Mouse (Mus musculus): ENCODE data around the gene Gm44511. TPM values are rescaled to one million over a fixed set of nuclear protein-coding genes. Genes with fewer than 3 reads are reported as not detected.
"Not testable (repeated sequence)": the region's sequence is repeated elsewhere in the genome, so short reads cannot be mapped to it uniquely, and the experiment has no call there.

Gm44511 gene
- polyA plus RNA-seq, 1 experiment from 2014 or later: not detected

DNA sequence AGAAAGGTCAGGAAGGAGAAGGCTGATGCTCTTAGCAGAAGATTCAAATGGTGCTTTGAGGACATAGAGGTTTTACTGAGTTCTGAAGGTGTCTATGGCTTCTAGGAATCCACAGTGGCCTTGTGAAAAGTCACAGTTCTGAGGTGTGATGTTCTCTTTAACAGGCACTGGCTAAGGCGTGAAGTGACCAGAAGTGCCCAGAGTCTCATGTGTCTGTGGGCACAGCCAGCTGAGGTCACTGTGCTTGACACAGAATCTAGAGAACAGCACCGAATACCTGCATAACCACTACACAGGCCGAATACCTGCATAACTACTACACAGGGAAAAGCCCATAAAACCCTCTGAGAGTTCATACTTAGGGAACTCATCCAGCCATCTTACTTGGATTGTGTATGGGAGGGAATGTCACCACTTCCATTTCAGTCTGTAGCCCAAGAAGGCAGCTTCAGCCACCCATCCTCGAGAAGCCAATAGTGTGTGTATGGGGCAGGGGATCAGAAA, 35.6 kb downstream of the Gm44511 start:
- H3K27ac ChIP-seq; H3K4me3 ChIP-seq; H3K9me3 ChIP-seq; H3K27me3 ChIP-seq (ENCODE audit: insufficient read depth, poor library complexity, severe bottlenecking); DNase-seq (ENCODE audit: low spot score); H3K36me3 ChIP-seq; H3K4me1 ChIP-seq: not testable (repeated sequence)
- 71% methylated on average over 4 of the region's 4 CpGs for WGBS

DNA sequence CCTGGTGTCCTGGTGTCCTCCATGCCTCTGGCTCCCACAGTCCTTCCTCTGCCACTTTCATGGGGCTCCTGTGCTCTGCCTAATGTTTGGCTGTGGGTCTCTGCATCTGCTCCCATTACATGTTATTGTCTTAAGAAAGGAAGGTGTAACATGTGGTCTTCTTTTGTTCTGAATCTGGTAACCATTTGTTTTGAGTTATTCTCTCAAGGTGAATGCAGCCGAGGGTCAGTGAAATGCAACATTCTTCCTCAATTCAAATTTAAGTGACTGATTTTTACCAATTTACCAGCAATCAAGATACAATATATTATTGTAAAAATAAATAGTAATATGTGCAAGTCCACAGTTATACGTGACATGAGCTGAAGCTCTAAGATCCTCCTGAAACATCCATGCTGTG, 37.0 kb downstream of the Gm44511 start, which contains the start of gene Klrb1c:
Gene Klrb1c (minus strand): TSS at position 101 of the 400 bp plus-strand sequence.
- 84% methylated on average over 2 of the region's 2 CpGs for WGBS
- H3K36me3 ChIP-seq: no peaks in the 10 kb centered on the region

DNA sequence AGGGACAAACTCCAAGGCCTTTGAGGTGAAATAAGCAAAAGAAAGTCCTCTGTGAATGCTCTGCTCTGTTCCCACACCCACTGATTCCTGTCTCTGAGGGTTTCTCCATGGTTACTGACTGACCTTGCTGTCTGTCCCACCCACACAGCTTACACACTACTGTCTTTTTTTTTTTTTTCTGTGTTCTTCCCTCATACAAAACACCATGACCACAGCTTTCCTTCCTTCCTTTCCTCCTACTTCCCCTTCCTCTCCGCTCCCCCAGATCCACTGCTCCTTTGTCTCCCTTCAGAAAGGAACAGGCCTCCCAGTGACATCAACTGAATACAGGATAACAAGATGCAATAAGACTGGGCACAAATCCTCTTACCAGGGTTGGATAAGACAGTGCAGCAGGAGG, 37.6 kb downstream of the Gm44511 start:
- Histone ChIP-seq H3K9me3 (no peaks in the 10 kb centered on the region), H3K27me3 (ENCODE audit: insufficient read depth, poor library complexity, severe bottlenecking) (peaks cover 3% of the 10 kb centered on the region; the same call in 1 of the 2 replicates), H3K27ac (no peak overlapping the region), H3K4me1 (no peaks in the 10 kb centered on the region; the same call in 1 of the 2 replicates), H3K4me3 (no peak overlapping the region), H3K36me3 (no peaks in the 10 kb centered on the region)
- WGBS: 93% methylated on average over 1 of the region's 1 CpGs
- DNase-seq (ENCODE audit: low spot score): no peak

More for the DNA sequence above, 37.0 kb downstream of the Gm44511 start, which contains the start of gene Klrb1c:
- Histone ChIP-seq H3K4me1 (no peaks in the 10 kb centered on the region; the same call in 1 of the 2 replicates), H3K27me3 (ENCODE audit: insufficient read depth, poor library complexity, severe bottlenecking) (peaks cover 3% of the 10 kb centered on the region; the same call in 1 of the 2 replicates), H3K4me3 (no peak within 1 kb of the TSS), H3K9me3 (no peaks in the 10 kb centered on the region), H3K27ac (no peak within 1 kb of the TSS)
- no peak for DNase-seq (ENCODE audit: low spot score)

DNA sequence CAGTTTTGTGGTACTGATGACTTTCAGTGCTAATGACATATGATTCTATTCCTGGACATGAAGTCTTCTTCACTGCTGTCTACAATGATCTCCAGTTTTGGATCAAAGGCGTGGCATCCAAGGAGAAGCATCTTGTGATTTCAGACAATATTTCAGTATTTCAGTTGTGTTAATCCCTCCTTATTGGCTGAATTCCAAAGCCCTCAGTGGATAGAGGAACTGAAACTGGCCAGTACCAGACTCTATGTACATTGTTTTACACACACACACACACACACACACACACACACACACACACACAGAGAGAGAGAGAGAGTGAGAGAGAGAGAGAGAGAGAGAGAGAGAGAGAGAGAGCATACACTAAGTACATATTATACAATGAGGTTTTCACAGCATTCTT, 39.7 kb downstream of the Gm44511 start:
- 82% methylated on average over 1 of the region's 1 CpGs for WGBS
- not testable (repeated sequence) for H3K27ac ChIP-seq; H3K4me3 ChIP-seq; DNase-seq (ENCODE audit: low spot score); H3K36me3 ChIP-seq; H3K27me3 ChIP-seq (ENCODE audit: insufficient read depth, poor library complexity, severe bottlenecking); H3K9me3 ChIP-seq; H3K4me1 ChIP-seq

DNA sequence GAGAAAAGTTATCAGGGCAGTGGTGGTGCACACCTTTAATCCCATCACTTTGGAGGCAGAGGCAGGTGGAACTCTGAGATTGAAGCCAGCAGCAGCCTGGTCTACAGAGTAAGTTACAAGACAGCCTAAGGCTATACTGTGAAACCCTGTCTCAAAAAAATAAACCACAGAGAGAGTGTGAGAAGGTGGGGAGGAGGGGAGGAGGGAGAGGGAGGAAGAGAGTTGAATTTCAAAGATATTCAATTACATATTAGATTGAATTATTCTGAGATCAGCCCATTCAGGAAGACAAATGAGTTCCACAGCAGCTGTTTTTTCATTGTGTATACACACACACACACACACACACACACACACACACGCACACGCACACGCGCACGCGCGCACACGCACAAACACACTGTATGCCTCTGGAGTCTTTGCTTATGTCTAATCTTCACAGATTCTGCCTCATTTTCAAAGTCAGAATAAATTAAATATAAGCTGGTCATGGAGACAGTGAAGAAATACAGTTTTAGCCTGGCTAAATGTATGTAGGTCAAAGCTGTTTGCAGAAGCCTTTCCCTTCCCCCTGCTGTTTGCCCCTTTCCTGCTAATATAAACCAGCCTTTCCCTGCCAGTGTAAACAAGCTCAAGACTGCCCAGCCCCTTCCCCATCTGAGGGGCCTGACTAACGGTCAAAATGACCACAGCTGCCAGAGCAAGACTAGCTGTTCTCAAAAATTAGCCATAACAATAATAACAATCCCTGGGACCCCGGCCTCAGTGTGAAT, 56.4 kb downstream of the Gm44511 start:
- no peaks in the 10 kb centered on the region for H3K27me3 ChIP-seq (ENCODE audit: insufficient read depth, poor library complexity, severe bottlenecking)
- H3K36me3 ChIP-seq: no peaks in the 10 kb centered on the region
- H3K4me1 ChIP-seq: 0 out of 2 replicates have a peak, but pooled peaks cover 3% of the 10 kb centered on the region
- 0 out of 2 replicates have a peak, but pooled peaks cover 4% of the 10 kb centered on the region for H3K9me3 ChIP-seq
- no peak overlapping the region for H3K4me3 ChIP-seq
- DNase-seq (ENCODE audit: low spot score): no peak
- 80% methylated on average over 10 of the region's 10 CpGs for WGBS
- no peak overlapping the region for H3K27ac ChIP-seq

DNA sequence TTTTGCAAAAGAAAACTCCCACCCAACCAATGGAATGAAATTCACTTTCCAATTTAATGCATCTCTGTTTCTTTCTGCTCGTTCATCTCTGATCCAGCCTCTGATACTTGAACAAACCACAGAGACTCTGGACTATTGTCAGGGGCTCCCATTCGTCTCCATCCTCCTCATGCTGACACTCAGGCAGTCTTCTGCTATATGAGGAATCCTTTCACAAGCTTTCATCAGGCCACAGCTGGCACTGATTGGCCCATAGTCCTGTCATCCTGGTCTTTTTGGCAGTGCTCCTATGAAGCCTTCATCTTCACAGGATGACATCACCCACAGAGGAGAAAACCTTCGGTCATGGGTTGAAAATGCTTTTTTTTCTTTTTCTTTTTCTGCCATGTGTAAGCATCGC, 58.1 kb downstream of the Gm44511 start:
- no peak for DNase-seq (ENCODE audit: low spot score)
- 71% methylated on average over 4 of the region's 4 CpGs for WGBS
- Histone ChIP-seq H3K4me1 (0 out of 2 replicates have a peak, but pooled peaks cover 3% of the 10 kb centered on the region), H3K36me3 (no peaks in the 10 kb centered on the region), H3K4me3 (no peak overlapping the region), H3K27ac (no peak overlapping the region), H3K27me3 (ENCODE audit: insufficient read depth, poor library complexity, severe bottlenecking) (no peaks in the 10 kb centered on the region), H3K9me3 (0 out of 2 replicates have a peak, but pooled peaks cover 2% of the 10 kb centered on the region)

DNA sequence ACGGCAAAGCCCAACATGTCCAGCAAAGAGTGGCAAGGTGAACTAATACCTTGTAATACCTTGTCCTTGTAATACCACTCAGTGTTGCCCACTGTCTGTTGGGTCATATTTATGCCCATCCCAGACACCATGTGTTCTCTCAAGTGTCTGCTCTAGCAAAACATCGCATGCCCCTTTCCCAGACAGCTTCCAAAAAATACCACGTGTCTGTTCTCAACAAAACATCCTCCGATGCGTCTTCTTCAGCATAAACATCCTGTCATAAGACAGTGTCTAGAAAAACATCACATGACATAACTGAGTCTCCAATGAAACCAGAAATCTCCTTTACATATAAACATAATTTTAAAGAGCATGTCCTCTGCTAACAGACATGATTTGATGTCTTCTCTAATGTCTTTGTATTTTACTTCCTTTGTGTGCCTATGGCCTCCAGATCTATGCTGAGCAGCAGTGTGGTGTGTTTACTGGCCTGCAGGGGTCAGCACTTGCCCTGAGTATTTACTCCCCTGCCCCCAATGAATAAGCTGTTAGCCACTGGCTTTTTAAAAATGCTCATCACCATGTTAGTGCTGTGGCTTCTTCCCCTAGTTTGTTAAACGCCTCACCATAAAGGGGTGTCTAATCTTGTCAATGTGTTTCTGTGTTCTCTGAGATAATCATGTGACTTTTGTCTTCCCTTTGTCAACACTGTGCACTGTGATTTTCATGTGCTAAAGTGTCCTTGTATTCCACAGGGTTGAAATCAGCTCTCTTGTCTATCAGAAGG, 59.4 kb downstream of the Gm44511 start:
- DNase-seq (ENCODE audit: low spot score); H3K4me1 ChIP-seq; H3K4me3 ChIP-seq; H3K27me3 ChIP-seq (ENCODE audit: insufficient read depth, poor library complexity, severe bottlenecking); H3K36me3 ChIP-seq; H3K27ac ChIP-seq; H3K9me3 ChIP-seq: not testable (repeated sequence)
- 63% methylated on average over 6 of the region's 6 CpGs for WGBS

DNA sequence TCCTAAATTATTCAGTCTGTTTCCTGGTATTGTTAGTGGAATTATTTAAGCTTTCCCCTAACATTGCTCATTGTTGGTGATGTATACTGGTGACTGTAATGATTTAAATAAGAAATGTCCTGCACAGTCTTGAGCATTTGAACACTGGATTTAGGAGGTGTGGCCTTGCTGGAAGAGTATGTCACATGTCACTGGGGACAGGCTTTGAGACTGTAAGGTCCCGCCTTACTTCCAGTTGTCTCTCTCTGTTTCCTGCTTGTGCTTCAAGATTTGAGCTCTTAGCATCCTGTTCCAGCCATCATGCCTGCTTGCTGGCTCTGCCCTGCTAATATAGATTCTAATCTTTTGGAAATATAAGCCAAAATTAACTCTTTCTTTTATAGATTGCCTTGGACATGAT, 60.9 kb downstream of the Gm44511 start:
- Histone ChIP-seq H3K9me3 (no peaks in the 10 kb centered on the region), H3K27ac (no peak overlapping the region), H3K4me1 (0 out of 2 replicates have a peak, but pooled peaks cover 3% of the 10 kb centered on the region), H3K4me3 (no peak overlapping the region), H3K27me3 (ENCODE audit: insufficient read depth, poor library complexity, severe bottlenecking) (no peaks in the 10 kb centered on the region), H3K36me3 (no peaks in the 10 kb centered on the region)
- 67% methylated on average over 1 of the region's 1 CpGs for WGBS
- no peak for DNase-seq (ENCODE audit: low spot score)

DNA sequence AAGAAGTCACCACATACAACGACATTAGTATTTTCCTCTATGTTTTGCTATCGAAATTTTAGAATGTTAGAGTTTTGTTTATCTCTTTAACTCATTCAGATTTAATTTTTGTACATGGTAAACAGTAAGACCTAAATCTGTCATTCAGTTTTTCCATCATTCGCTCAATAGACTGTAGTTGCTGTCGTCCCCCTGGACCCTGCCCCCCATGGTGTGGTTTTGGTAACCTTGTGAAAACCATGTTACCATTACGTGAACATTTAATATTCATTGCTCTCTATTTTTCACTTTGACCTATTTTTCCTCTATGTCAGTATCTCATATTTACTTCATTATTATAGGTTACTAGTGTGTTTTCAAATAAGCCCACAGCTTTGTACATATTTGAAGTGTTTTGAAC, 61.5 kb downstream of the Gm44511 start:
- no peaks in the 10 kb centered on the region for H3K27me3 ChIP-seq (ENCODE audit: insufficient read depth, poor library complexity, severe bottlenecking)
- 0 out of 2 replicates have a peak, but pooled peaks cover 3% of the 10 kb centered on the region for H3K4me1 ChIP-seq
- 0 out of 2 replicates have a peak overlapping the region, but pooled peaks have one; percentile 10 for H3K27ac ChIP-seq
- WGBS: 22% methylated on average over 5 of the region's 5 CpGs
- no peak for DNase-seq (ENCODE audit: low spot score)
- H3K4me3 ChIP-seq: peak overlapping the region; percentile 64
- no peaks in the 10 kb centered on the region for H3K36me3 ChIP-seq
- H3K9me3 ChIP-seq: no peaks in the 10 kb centered on the region

DNA sequence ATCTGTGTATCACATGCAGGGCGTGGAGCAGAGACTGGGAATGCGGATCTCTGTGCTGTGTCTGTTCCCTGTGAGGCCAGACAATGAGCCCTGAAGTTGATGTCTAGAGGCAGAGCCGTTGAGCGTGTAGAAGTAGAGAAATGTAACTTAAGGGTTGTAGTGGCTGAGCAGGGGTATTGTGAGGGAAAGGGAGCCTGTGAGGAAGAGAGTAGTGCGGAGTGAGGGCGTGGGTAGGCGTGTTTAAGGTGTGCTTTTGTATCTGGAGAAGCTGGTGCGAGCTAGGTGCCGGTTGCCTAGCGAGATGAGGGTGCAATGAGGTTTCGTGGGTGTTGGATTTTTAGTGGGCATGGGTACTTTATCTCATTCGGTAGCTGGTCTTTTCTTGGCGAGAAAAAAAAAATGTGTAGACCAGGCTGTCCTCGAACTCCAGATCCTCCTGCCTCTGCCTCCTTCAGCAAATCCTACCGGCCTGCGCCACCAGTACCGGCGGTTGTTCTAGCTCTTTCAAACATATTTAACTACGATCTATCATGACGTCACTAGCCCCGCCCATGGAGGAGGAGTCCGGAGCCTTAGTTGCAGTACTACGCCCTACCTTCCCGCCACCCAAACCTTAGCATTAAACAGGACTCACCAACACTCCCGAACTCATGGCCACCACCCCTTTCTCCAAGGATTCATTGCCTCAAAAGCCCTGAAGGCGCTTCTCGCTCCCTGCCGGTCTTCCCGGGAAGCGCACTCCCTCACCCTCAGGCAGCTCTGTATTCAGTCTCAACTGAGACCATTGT, 62.2 kb downstream of the Gm44511 start:
- 0 out of 2 replicates have a peak, but pooled peaks cover 3% of the 10 kb centered on the region for H3K4me1 ChIP-seq
- H3K36me3 ChIP-seq: no peaks in the 10 kb centered on the region
- no peaks in the 10 kb centered on the region for H3K9me3 ChIP-seq
- WGBS: 4% methylated on average over 30 of the region's 30 CpGs
- no peaks in the 10 kb centered on the region for H3K27me3 ChIP-seq (ENCODE audit: insufficient read depth, poor library complexity, severe bottlenecking)
- H3K4me3 ChIP-seq: peak overlapping the region; percentile 64
- H3K27ac ChIP-seq: peak overlapping the region; percentile 62; the same call in 1 of the 2 replicates
- DNase-seq (ENCODE audit: low spot score): peak; percentile 98

DNA sequence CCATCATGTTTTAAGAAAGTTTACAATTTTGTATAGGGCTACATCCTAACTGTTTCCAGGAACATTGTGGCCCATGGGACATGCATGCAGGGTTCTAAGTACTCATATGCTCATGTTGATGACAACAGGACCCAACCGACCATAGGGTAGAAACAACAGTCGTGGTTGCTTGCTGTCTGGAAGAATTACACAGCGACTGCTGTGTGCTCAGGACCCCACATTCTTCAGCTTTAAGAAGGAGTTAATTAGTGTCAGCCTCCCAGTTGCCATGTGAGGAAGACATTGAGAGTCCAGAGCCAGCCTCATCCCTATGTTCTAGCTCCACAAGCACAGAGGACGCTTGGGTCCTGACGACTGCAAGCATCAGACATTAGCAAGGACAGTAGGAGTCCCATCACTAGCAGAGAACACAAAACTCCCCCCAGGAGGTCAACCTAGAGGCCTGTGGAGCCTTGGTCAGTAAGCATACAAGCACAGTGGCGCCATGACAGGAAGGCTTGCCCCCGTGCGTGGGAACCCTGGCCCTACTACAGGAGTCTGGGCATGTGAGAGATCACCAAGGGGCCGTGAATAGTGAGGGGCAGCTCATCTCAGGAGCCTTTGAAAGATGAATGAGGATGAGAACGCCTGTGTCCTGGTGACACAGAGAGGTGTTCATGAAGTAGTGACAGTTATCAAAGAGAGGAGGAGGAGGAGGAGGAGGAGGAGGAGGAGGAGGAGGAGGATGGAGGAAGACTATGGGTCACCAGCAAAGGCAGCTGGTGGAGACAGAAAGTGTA, 63.0 kb downstream of the Gm44511 start:
- H3K36me3 ChIP-seq; H3K27me3 ChIP-seq (ENCODE audit: insufficient read depth, poor library complexity, severe bottlenecking); H3K4me1 ChIP-seq; H3K27ac ChIP-seq; H3K9me3 ChIP-seq; DNase-seq (ENCODE audit: low spot score): not testable (repeated sequence)
- 74% methylated on average over 10 of the region's 10 CpGs for WGBS
- peak overlapping the region; percentile 64 for H3K4me3 ChIP-seq

DNA sequence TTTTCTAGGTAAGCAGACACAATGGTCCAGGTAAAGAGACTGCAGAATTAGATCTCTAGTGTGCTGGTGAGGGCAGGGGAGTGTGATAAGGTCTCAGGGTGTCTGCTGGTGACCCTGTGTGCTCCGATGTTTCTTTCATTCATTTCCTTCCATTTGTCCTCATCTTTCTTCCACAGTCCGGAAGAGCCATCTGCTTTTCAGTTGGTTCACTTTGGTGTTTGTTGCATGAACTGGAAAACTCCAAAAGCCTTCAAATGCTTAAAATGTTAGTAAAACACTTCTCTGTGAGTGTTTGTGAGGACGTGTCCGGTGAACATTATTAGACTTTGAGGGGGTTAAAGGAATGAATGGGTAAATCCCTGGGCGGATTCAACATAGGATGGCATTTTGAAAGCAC, 65.0 kb downstream of the Gm44511 start:
- H3K9me3 ChIP-seq: no peaks in the 10 kb centered on the region
- H3K27ac ChIP-seq: peak overlapping the region; percentile 75; the same call in 1 of the 2 replicates
- no peaks in the 10 kb centered on the region for H3K36me3 ChIP-seq
- H3K27me3 ChIP-seq (ENCODE audit: insufficient read depth, poor library complexity, severe bottlenecking): no peaks in the 10 kb centered on the region
- no peak for DNase-seq (ENCODE audit: low spot score)
- WGBS: 47% methylated on average over 5 of the region's 5 CpGs
- H3K4me1 ChIP-seq: no peaks in the 10 kb centered on the region
- peak overlapping the region; percentile 66 for H3K4me3 ChIP-seq
